Mouse (Mus musculus) heart, embryonic 12.5 days (tissue): ENCODE results near the gene Gtf3c3. TPM values are rescaled to one million over a fixed set of nuclear protein-coding genes. Genes with fewer than 3 reads are reported as not detected.
A peak's percentile ranks its signal among the peaks of the same experiment; 100 is the strongest.

Experiments
- ATAC-seq: fragments of 200-750 bp; cut with Nextera tagmentation; 2 replicates; pipeline ENCODE4 v1.8.0; 2017; ENCODE audit warnings: moderate TSS enrichment, moderate library complexity; ENCODE audit not compliant: insufficient number of reproducible peaks, low FRiP score
- H3K27ac ChIP-seq: fragments of 300-500 bp; sonication (generic); 2 replicates; pipeline ENCODE4 v1.5.1; 2016; ENCODE audit warnings: mild to moderate bottlenecking, moderate library complexity; ENCODE audit not compliant: poor library complexity, severe bottlenecking
- H3K27me3 ChIP-seq: fragments of 300-500 bp; sonication (generic); replicated peaks from 2 replicates; pipeline ENCODE4 v1.6.1; 2016; ENCODE audit warnings: mild to moderate bottlenecking, moderate library complexity
- H3K36me3 ChIP-seq: fragments of 300-500 bp; sonication (generic); 2 replicates; pipeline ENCODE4 v1.6.1; 2016; ENCODE audit warnings: mild to moderate bottlenecking, moderate library complexity
- H3K4me1 ChIP-seq: fragments of 300-500 bp; sonication (generic); replicated peaks from 2 replicates; pipeline ENCODE4 v1.6.1; 2016; ENCODE audit warnings: mild to moderate bottlenecking
- H3K4me2 ChIP-seq: fragments of 300-500 bp; sonication (generic); 2 replicates; pipeline ENCODE4 v1.6.1; 2016; ENCODE audit warnings: mild to moderate bottlenecking, moderate library complexity
- H3K4me3 ChIP-seq: fragments of 300-500 bp; sonication (generic); 2 replicates; pipeline ENCODE4 v1.5.1; 2016; ENCODE audit warnings: mild to moderate bottlenecking
- H3K9ac ChIP-seq: fragments of 300-500 bp; sonication (generic); 2 replicates; pipeline ENCODE4 v1.6.1; 2016; ENCODE audit warnings: mild to moderate bottlenecking, moderate library complexity
- H3K9me3 ChIP-seq: fragments of 300-500 bp; sonication (generic); replicated peaks from 2 replicates; pipeline ENCODE4 v1.6.1; 2016; ENCODE audit warnings: mild to moderate bottlenecking, moderate library complexity
- WGBS: fragments of 180-500 bp; shearing (Covaris S2); methylation state at CpG from one replicate; pipeline ENCODE4 v1.1.7; 2016; 5-methylcytosine and 5-hydroxymethylcytosine counted together
- polyA plus RNA-seq: library from polyadenylated mRNA; unstranded; fragments of >200 nt; fragmentation: Nextera tagmentation; extraction: Ambion mirVana; gene quantifications from 2 replicates; pipeline ENCODE4 v1.2.1, GENCODE M21; 2016

The Gtf3c3 gene
- polyA plus RNA-seq: 20.3 and 20.6 TPM in 2 replicates

GRCm38 (mm10) chr1:54438340-54439079 lies at the start of gene Gtf3c3:
Gene Gtf3c3, minus strand, starts transcription at chr1:54438971.
- Histone ChIP-seq H3K27me3 (0 out of 2 replicates have a peak, but pooled peaks cover 10% of the 10 kb centered on the region), H3K4me2 (peak within 1 kb of the TSS; percentile 80), H3K9ac (peak within 1 kb of the TSS; percentile 85), H3K4me1 (peaks cover 9% of the 10 kb centered on the region), H3K27ac (no peak within 1 kb of the TSS), H3K36me3 (peaks cover 12% of the 10 kb centered on the region), H3K9me3 (no peaks in the 10 kb centered on the region), H3K4me3 (peak within 1 kb of the TSS; percentile 77)
- ATAC-seq: peak; percentile 89
- 4% methylated on average over 39 of the region's 39 CpGs for whole genome bisulfite sequencing

GRCm38 (mm10) chr1:54484744-54485420 lies 46.1 kb upstream of the Gtf3c3 start:
- Histone ChIP-seq H3K4me2 (no peak overlapping the region), H3K27me3 (no peaks in the 10 kb centered on the region), H3K27ac (no peak overlapping the region), H3K9ac (no peak overlapping the region), H3K4me1 (no peaks in the 10 kb centered on the region), H3K36me3 (peaks cover 28% of the 10 kb centered on the region), H3K4me3 (no peak overlapping the region), H3K9me3 (no peaks in the 10 kb centered on the region)
- 84% methylated on average over 3 of the region's 3 CpGs for WGBS
- no peak for ATAC-seq

GRCm38 (mm10) chr1:54480491-54480890 lies 41.7 kb upstream of the Gtf3c3 start:
- Histone ChIP-seq H3K27me3 (no peaks in the 10 kb centered on the region), H3K36me3 (peaks cover 16% of the 10 kb centered on the region), H3K9me3 (no peaks in the 10 kb centered on the region), H3K4me2 (no peak overlapping the region), H3K27ac (no peak overlapping the region), H3K4me3 (no peak overlapping the region), H3K9ac (no peak overlapping the region), H3K4me1 (no peaks in the 10 kb centered on the region)
- 90% methylated on average over 12 of the region's 12 CpGs for WGBS
- ATAC-seq: no peak

- Histone ChIP-seq H3K9me3 (no peaks in the 10 kb centered on the region), H3K36me3 (no peaks in the 10 kb centered on the region), H3K27ac (no peak overlapping the region), H3K9ac (no peak overlapping the region), H3K4me3 (no peak overlapping the region), H3K4me2 (no peak overlapping the region), H3K27me3 (no peaks in the 10 kb centered on the region), H3K4me1 (no peaks in the 10 kb centered on the region)
- ATAC-seq: no peak
Observed at GRCm38 (mm10) chr1:54468662-54469061, 29.9 kb upstream of the Gtf3c3 start.

GRCm38 (mm10) chr1:54467366-54467765 lies 28.6 kb upstream of the Gtf3c3 start:
- 90% methylated on average over 1 of the region's 1 CpGs for WGBS
- H3K9me3 ChIP-seq: no peaks in the 10 kb centered on the region

GRCm38 (mm10) chr1:54452116-54452515 lies 13.3 kb upstream of the Gtf3c3 start:
- Histone ChIP-seq H3K4me2 (no peak overlapping the region), H3K27ac (no peak overlapping the region), H3K27me3 (no peaks in the 10 kb centered on the region), H3K9ac (no peak overlapping the region), H3K4me3 (no peak overlapping the region), H3K4me1 (no peaks in the 10 kb centered on the region; the same call in 1 of the 2 replicates), H3K9me3 (no peaks in the 10 kb centered on the region), H3K36me3 (no peaks in the 10 kb centered on the region)
- 78% methylated on average over 2 of the region's 2 CpGs for WGBS
- ATAC-seq: no peak

More at GRCm38 (mm10) chr1:54467366-54467765, 28.6 kb upstream of the Gtf3c3 start:
- no peak for ATAC-seq
- Histone ChIP-seq H3K9ac (no peak overlapping the region), H3K27ac (no peak overlapping the region), H3K4me1 (no peaks in the 10 kb centered on the region), H3K4me3 (no peak overlapping the region), H3K27me3 (no peaks in the 10 kb centered on the region), H3K36me3 (no peaks in the 10 kb centered on the region), H3K4me2 (no peak overlapping the region)

- no peaks in the 10 kb centered on the region for H3K9me3 ChIP-seq
- H3K4me2 ChIP-seq: no peak overlapping the region
- H3K9ac ChIP-seq: no peak overlapping the region
- no peaks in the 10 kb centered on the region for H3K36me3 ChIP-seq
- 69% methylated on average over 4 of the region's 4 CpGs for WGBS
- H3K4me1 ChIP-seq: no peaks in the 10 kb centered on the region; the same call in 1 of the 2 replicates
- no peak overlapping the region for H3K27ac ChIP-seq
- no peak for ATAC-seq
- H3K4me3 ChIP-seq: no peak overlapping the region
- H3K27me3 ChIP-seq: peaks cover 8% of the 10 kb centered on the region; the same call in 1 of the 2 replicates
Observed at GRCm38 (mm10) chr1:54448833-54449232, 10.1 kb upstream of the Gtf3c3 start.

- no peak for ATAC-seq
- no peaks in the 10 kb centered on the region; the same call in 1 of the 2 replicates for H3K4me1 ChIP-seq
- WGBS: 53% methylated on average over 7 of the region's 7 CpGs
- H3K9me3 ChIP-seq: no peaks in the 10 kb centered on the region
- H3K9ac ChIP-seq: no peak overlapping the region
- H3K4me2 ChIP-seq: peak overlapping the region; percentile 21; the same call in 1 of the 2 replicates
- H3K27ac ChIP-seq: no peak overlapping the region
- peaks cover 18% of the 10 kb centered on the region; the same call in 1 of the 2 replicates for H3K27me3 ChIP-seq
- no peak overlapping the region for H3K4me3 ChIP-seq
- no peaks in the 10 kb centered on the region for H3K36me3 ChIP-seq
Observed at GRCm38 (mm10) chr1:54443641-54444040, 4.9 kb upstream of the Gtf3c3 start.

- H3K9ac ChIP-seq: peak overlapping the region; percentile 85
- H3K9me3 ChIP-seq: no peaks in the 10 kb centered on the region
- H3K4me3 ChIP-seq: peak overlapping the region; percentile 77
- peaks cover 8% of the 10 kb centered on the region for H3K36me3 ChIP-seq
- H3K27ac ChIP-seq: no peak overlapping the region
- 0 out of 2 replicates have a peak, but pooled peaks cover 10% of the 10 kb centered on the region for H3K27me3 ChIP-seq
- peaks cover 9% of the 10 kb centered on the region for H3K4me1 ChIP-seq
- ATAC-seq: no peak
- 54% methylated on average over 3 of the region's 3 CpGs for WGBS
- peak overlapping the region; percentile 80 for H3K4me2 ChIP-seq
Observed at GRCm38 (mm10) chr1:54439080-54439476, 307 bp upstream of the Gtf3c3 start.

GRCm38 (mm10) chr1:54422195-54422750 lies 16.5 kb downstream of the Gtf3c3 start:
- Histone ChIP-seq H3K4me3 (no peak overlapping the region), H3K9ac (no peak overlapping the region), H3K27ac (no peak overlapping the region), H3K27me3 (no peaks in the 10 kb centered on the region), H3K36me3 (peaks cover 71% of the 10 kb centered on the region), H3K9me3 (no peaks in the 10 kb centered on the region), H3K4me2 (no peak overlapping the region), H3K4me1 (no peaks in the 10 kb centered on the region)
- ATAC-seq: no peak
- 87% methylated on average over 4 of the region's 4 CpGs for WGBS

GRCm38 (mm10) chr1:54421670-54422069 lies 17.1 kb downstream of the Gtf3c3 start:
- no peak overlapping the region for H3K4me2 ChIP-seq
- no peaks in the 10 kb centered on the region for H3K4me1 ChIP-seq
- WGBS: 76% methylated on average over 3 of the region's 3 CpGs
- no peaks in the 10 kb centered on the region for H3K9me3 ChIP-seq
- H3K36me3 ChIP-seq: peaks cover 73% of the 10 kb centered on the region
- no peak overlapping the region for H3K4me3 ChIP-seq
- no peak overlapping the region for H3K27ac ChIP-seq
- ATAC-seq: no peak
- H3K9ac ChIP-seq: no peak overlapping the region
- H3K27me3 ChIP-seq: no peaks in the 10 kb centered on the region
